Mouse (Mus musculus) CD4-positive helper T cell, adult 2 months (primary cell): ENCODE measurements around the gene Lcn11.
A peak's percentile ranks its signal among the peaks of the same experiment; 100 is the strongest.

Experiments used
- DNase-seq: peaks from one replicate; pipeline ENCODE4 v3.0.0-alpha.2; 2012; ENCODE audit warnings: low read depth, missing footprints, low spot score

Lcn11 gene

GRCm38 (mm10) chr2:25824751-25825150 lies 47.9 kb downstream of the Lcn11 start:
- no peak for DNase-seq

GRCm38 (mm10) chr2:25828344-25828947 lies 51.6 kb downstream of the Lcn11 start:
- DNase-seq: peak; percentile 69
